Mouse (Mus musculus) limb, embryonic 13.5 days (tissue): ENCODE measurements around the gene Gm27029. TPM values are rescaled to one million over a fixed set of nuclear protein-coding genes. Genes with fewer than 3 reads are reported as not detected.

Experiments used
- ATAC-seq: fragments of 200-750 bp; cut with Nextera tagmentation; 2 replicates; pipeline ENCODE4 v1.8.0; 2017; ENCODE audit warnings: low read depth, moderate number of reproducible peaks, moderate TSS enrichment; ENCODE audit not compliant: low FRiP score
- H3K27ac ChIP-seq: fragments of 300-500 bp; sonication (generic); 2 replicates; pipeline ENCODE4 v1.5.1; 2015; ENCODE audit warnings: inconsistent platforms, mild to moderate bottlenecking, moderate library complexity
- H3K27me3 ChIP-seq: fragments of 300-500 bp; sonication (generic); 2 replicates; pipeline ENCODE4 v1.6.1; 2015; ENCODE audit warnings: mild to moderate bottlenecking, inconsistent platforms
- H3K36me3 ChIP-seq: fragments of 300-500 bp; sonication (generic); 2 replicates; pipeline ENCODE4 v1.6.1; 2015; ENCODE audit warnings: inconsistent platforms, mild to moderate bottlenecking, moderate library complexity
- H3K4me1 ChIP-seq: fragments of 300-500 bp; sonication (generic); 2 replicates; pipeline ENCODE4 v1.6.1; 2015; ENCODE audit warnings: inconsistent platforms
- H3K4me2 ChIP-seq: fragments of 300-500 bp; sonication (generic); replicated peaks from 2 replicates; pipeline ENCODE4 v1.6.1; 2015; ENCODE audit warnings: inconsistent platforms, mild to moderate bottlenecking, moderate library complexity
- H3K4me3 ChIP-seq: fragments of 300-500 bp; sonication (generic); 2 replicates; pipeline ENCODE4 v1.5.1; 2015; ENCODE audit warnings: moderate library complexity, mild to moderate bottlenecking, inconsistent platforms
- H3K9ac ChIP-seq: fragments of 300-500 bp; sonication (generic); 2 replicates; pipeline ENCODE4 v1.6.1; 2015; ENCODE audit warnings: mild to moderate bottlenecking, inconsistent platforms
- H3K9me3 ChIP-seq: fragments of 300-500 bp; sonication (generic); 2 replicates; pipeline ENCODE4 v1.6.1; 2016; ENCODE audit warnings: inconsistent platforms
- WGBS: fragments of 180-500 bp; shearing (Covaris S2); methylation state at CpG from one replicate; pipeline ENCODE4 v1.1.7; 2015; 5-methylcytosine and 5-hydroxymethylcytosine counted together
- polyA plus RNA-seq: library from polyadenylated mRNA; unstranded; fragments of >200 nt; fragmentation: Nextera tagmentation; extraction: Ambion mirVana; gene quantifications from 2 replicates; pipeline ENCODE4 v1.2.1, GENCODE M21; 2015

Gene Gm27029
- polyA plus RNA-seq, 1 experiment from 2014 or later = 11.5 TPM

GRCm38 (mm10) chr11:101465869-101466551 is 41.4 kb upstream of the Gm27029 start, which contains the start of gene Vat1:
Vat1 (minus strand) TSS chr11:101466230.
- Histone ChIP-seq H3K36me3 (peaks cover 20% of the 10 kb centered on the region), H3K4me3 (peak within 1 kb of the TSS; percentile 85), H3K27ac (peak within 1 kb of the TSS; percentile 73; the same call in 1 of the 2 replicates), H3K4me1 (peaks cover 44% of the 10 kb centered on the region), H3K9me3 (no peaks in the 10 kb centered on the region), H3K27me3 (peaks cover 3% of the 10 kb centered on the region; the same call in 1 of the 2 replicates), H3K4me2 (peak within 1 kb of the TSS; percentile 93), H3K9ac (peak within 1 kb of the TSS; percentile 66)
- ATAC-seq = peak; percentile 55
- 1% methylated on average over 60 of the region's 60 CpGs for WGBS

- under 1% methylated on average over 51 of the region's 51 CpGs for WGBS
- Histone ChIP-seq H3K36me3 (peaks cover 26% of the 10 kb centered on the region), H3K4me1 (peaks cover 44% of the 10 kb centered on the region), H3K4me2 (peak overlapping the region; percentile 85), H3K4me3 (peak overlapping the region; percentile 85), H3K27me3 (peaks cover 3% of the 10 kb centered on the region; the same call in 1 of the 2 replicates), H3K27ac (peak overlapping the region; percentile 73; the same call in 1 of the 2 replicates), H3K9ac (peak overlapping the region; percentile 66), H3K9me3 (no peaks in the 10 kb centered on the region)
- ATAC-seq = peak; percentile 34
These were observed 40.7 kb upstream of the Gm27029 start for GRCm38 (mm10) chr11:101465101-101465868.

- 6% methylated on average over 12 of the region's 12 CpGs for WGBS
- peaks cover 34% of the 10 kb centered on the region for H3K36me3 ChIP-seq
- peak within 1 kb of the TSS; percentile 66 for H3K9ac ChIP-seq
- ATAC-seq = no peak
- H3K4me3 ChIP-seq = peak within 1 kb of the TSS; percentile 85
- H3K27me3 ChIP-seq = no peaks in the 10 kb centered on the region
- H3K4me2 ChIP-seq = peak within 1 kb of the TSS; percentile 85
- no peaks in the 10 kb centered on the region for H3K9me3 ChIP-seq
- peaks cover 44% of the 10 kb centered on the region for H3K4me1 ChIP-seq
- H3K27ac ChIP-seq = peak within 1 kb of the TSS; percentile 73; the same call in 1 of the 2 replicates
These were observed 39.9 kb upstream of the Gm27029 start, which contains the start of gene Rnd2 for GRCm38 (mm10) chr11:101464211-101465100. Rnd2 (plus strand) TSS chr11:101464999.

GRCm38 (mm10) chr11:101462583-101463440 is 38.2 kb upstream of the Gm27029 start:
- peaks cover 35% of the 10 kb centered on the region for H3K4me1 ChIP-seq
- no peak overlapping the region for H3K27ac ChIP-seq
- no peaks in the 10 kb centered on the region for H3K27me3 ChIP-seq
- peaks cover 49% of the 10 kb centered on the region for H3K36me3 ChIP-seq
- no peak for ATAC-seq
- 38% methylated on average over 13 of the region's 13 CpGs for WGBS
- no peak overlapping the region for H3K9ac ChIP-seq
- H3K9me3 ChIP-seq = no peaks in the 10 kb centered on the region
- H3K4me2 ChIP-seq = no peak overlapping the region
- H3K4me3 ChIP-seq = no peak overlapping the region

GRCm38 (mm10) chr11:101462141-101462540 is 37.5 kb upstream of the Gm27029 start:
- Histone ChIP-seq H3K4me2 (no peak overlapping the region), H3K9ac (no peak overlapping the region), H3K36me3 (peaks cover 51% of the 10 kb centered on the region), H3K4me3 (no peak overlapping the region), H3K9me3 (no peaks in the 10 kb centered on the region), H3K27me3 (no peaks in the 10 kb centered on the region), H3K27ac (no peak overlapping the region), H3K4me1 (peaks cover 29% of the 10 kb centered on the region)
- no peak for ATAC-seq
- 84% methylated on average over 14 of the region's 14 CpGs for WGBS

GRCm38 (mm10) chr11:101460321-101460720 is 35.7 kb upstream of the Gm27029 start:
- WGBS = 84% methylated on average over 15 of the region's 15 CpGs

GRCm38 (mm10) chr11:101459716-101460115 is 35.1 kb upstream of the Gm27029 start:
- WGBS = 45% methylated on average over 6 of the region's 6 CpGs
- no peak overlapping the region for H3K4me3 ChIP-seq
- peaks cover 30% of the 10 kb centered on the region for H3K4me1 ChIP-seq
- H3K9ac ChIP-seq = no peak overlapping the region
- no peak for ATAC-seq
- no peaks in the 10 kb centered on the region for H3K27me3 ChIP-seq
- H3K9me3 ChIP-seq = no peaks in the 10 kb centered on the region
- peaks cover 51% of the 10 kb centered on the region for H3K36me3 ChIP-seq
- H3K27ac ChIP-seq = no peak overlapping the region
- no peak overlapping the region for H3K4me2 ChIP-seq

More at GRCm38 (mm10) chr11:101460321-101460720, 35.7 kb upstream of the Gm27029 start:
- H3K4me3 ChIP-seq = no peak overlapping the region
- no peaks in the 10 kb centered on the region for H3K27me3 ChIP-seq
- H3K4me2 ChIP-seq = no peak overlapping the region
- ATAC-seq = no peak
- peaks cover 28% of the 10 kb centered on the region for H3K4me1 ChIP-seq
- H3K36me3 ChIP-seq = peaks cover 51% of the 10 kb centered on the region
- H3K9ac ChIP-seq = no peak overlapping the region
- no peaks in the 10 kb centered on the region for H3K9me3 ChIP-seq
- H3K27ac ChIP-seq = no peak overlapping the region

- Histone ChIP-seq H3K4me3 (no peak overlapping the region), H3K4me2 (no peak overlapping the region), H3K9me3 (no peaks in the 10 kb centered on the region), H3K9ac (no peak overlapping the region), H3K36me3 (peaks cover 51% of the 10 kb centered on the region), H3K27ac (no peak overlapping the region), H3K27me3 (no peaks in the 10 kb centered on the region), H3K4me1 (peaks cover 20% of the 10 kb centered on the region)
- ATAC-seq = no peak
- WGBS = 83% methylated on average over 12 of the region's 12 CpGs
These were observed 33.6 kb upstream of the Gm27029 start for GRCm38 (mm10) chr11:101458217-101458616.

- Histone ChIP-seq H3K9ac (no peak overlapping the region), H3K27me3 (no peaks in the 10 kb centered on the region), H3K36me3 (peaks cover 46% of the 10 kb centered on the region), H3K9me3 (no peaks in the 10 kb centered on the region), H3K27ac (no peak overlapping the region), H3K4me2 (no peak overlapping the region), H3K4me1 (peaks cover 14% of the 10 kb centered on the region), H3K4me3 (no peak overlapping the region)
- no peak for ATAC-seq
- 90% methylated on average over 9 of the region's 9 CpGs for WGBS
These were observed 33.0 kb upstream of the Gm27029 start for GRCm38 (mm10) chr11:101457631-101458030.

- Histone ChIP-seq H3K9me3 (no peaks in the 10 kb centered on the region), H3K4me2 (no peak overlapping the region), H3K9ac (no peak overlapping the region), H3K4me1 (peaks cover 9% of the 10 kb centered on the region), H3K27me3 (no peaks in the 10 kb centered on the region), H3K36me3 (peaks cover 28% of the 10 kb centered on the region), H3K4me3 (no peak overlapping the region), H3K27ac (no peak overlapping the region)
- WGBS = 90% methylated on average over 7 of the region's 7 CpGs
- ATAC-seq = no peak
These were observed 31.0 kb upstream of the Gm27029 start for GRCm38 (mm10) chr11:101455627-101456026.

- Histone ChIP-seq H3K27me3 (no peaks in the 10 kb centered on the region), H3K4me2 (no peak overlapping the region), H3K9ac (no peak overlapping the region), H3K9me3 (no peaks in the 10 kb centered on the region), H3K4me1 (peaks cover 9% of the 10 kb centered on the region), H3K4me3 (no peak overlapping the region), H3K27ac (peak overlapping the region; percentile 15; the same call in 1 of the 2 replicates), H3K36me3 (peaks cover 19% of the 10 kb centered on the region)
- ATAC-seq = no peak
- 72% methylated on average over 6 of the region's 6 CpGs for WGBS
These were observed 30.1 kb upstream of the Gm27029 start for GRCm38 (mm10) chr11:101454702-101455101.
